Mouse (Mus musculus): ENCODE data around the gene Myh14. TPM values are rescaled to one million over a fixed set of nuclear protein-coding genes. Genes with fewer than 3 reads are reported as not detected.

The Myh14 gene
- polyA plus RNA-seq, 1 experiment from 2014 or later, result 2.3 TPM

GRCm38 (mm10) chr7:44564486-44564885 lies 106.2 kb downstream of the Myh14 start:
- Histone ChIP-seq H3K9me3 (no peaks in the 10 kb centered on the region), H3K36me3 (replicated peaks) (no peaks in the 10 kb centered on the region), H3K9ac (no peak overlapping the region), H3K4me1 (no peaks in the 10 kb centered on the region), H3K27ac (no peak overlapping the region), H3K4me2 (no peak overlapping the region), H3K27me3 (peaks cover 17% of the 10 kb centered on the region; the same call in 1 of the 2 replicates), H3K4me3 (replicated peaks) (no peak overlapping the region)
- no peak for ATAC-seq (ENCODE audit: low FRiP score)
- 87% methylated on average over 10 of the region's 10 CpGs for WGBS

GRCm38 (mm10) chr7:44563284-44563683 lies 107.4 kb downstream of the Myh14 start:
- Histone ChIP-seq H3K9me3 (no peaks in the 10 kb centered on the region), H3K27ac (no peak overlapping the region), H3K9ac (no peak overlapping the region), H3K4me2 (no peak overlapping the region), H3K27me3 (peaks cover 17% of the 10 kb centered on the region; the same call in 1 of the 2 replicates), H3K4me1 (no peaks in the 10 kb centered on the region), H3K4me3 (replicated peaks) (no peak overlapping the region), H3K36me3 (replicated peaks) (no peaks in the 10 kb centered on the region)
- ATAC-seq (ENCODE audit: low FRiP score), result no peak
- WGBS, result 50% methylated on average over 8 of the region's 8 CpGs

GRCm38 (mm10) chr7:44560435-44561400 lies 109.9 kb downstream of the Myh14 start:
- Histone ChIP-seq H3K9ac (no peak overlapping the region), H3K27me3 (peaks cover 12% of the 10 kb centered on the region; the same call in 1 of the 2 replicates), H3K4me2 (no peak overlapping the region), H3K36me3 (replicated peaks) (no peaks in the 10 kb centered on the region), H3K4me1 (no peaks in the 10 kb centered on the region), H3K4me3 (replicated peaks) (no peak overlapping the region), H3K9me3 (no peaks in the 10 kb centered on the region), H3K27ac (no peak overlapping the region)
- peak; percentile 55; the same call in 1 of the 2 replicates for ATAC-seq (ENCODE audit: low FRiP score)
- 56% methylated on average over 18 of the region's 18 CpGs for WGBS

GRCm38 (mm10) chr7:44557629-44558028 lies 113.0 kb downstream of the Myh14 start:
- H3K4me2 ChIP-seq, result no peak overlapping the region
- peaks cover 9% of the 10 kb centered on the region for H3K4me1 ChIP-seq
- no peak overlapping the region for H3K4me3 ChIP-seq (replicated peaks)
- H3K27me3 ChIP-seq, result peaks cover 8% of the 10 kb centered on the region
- 76% methylated on average over 2 of the region's 2 CpGs for WGBS
- no peak for ATAC-seq (ENCODE audit: low FRiP score)
- no peak overlapping the region for H3K9ac ChIP-seq
- no peak overlapping the region for H3K27ac ChIP-seq
- H3K36me3 ChIP-seq (replicated peaks), result no peaks in the 10 kb centered on the region
- H3K9me3 ChIP-seq, result no peaks in the 10 kb centered on the region

Other genes starting within 250 kb of the Myh14 start
- gene Lrrc4b, start 241.8 kb downstream of the Myh14 start, polyA plus RNA-seq (2016; fragmentation: Nextera tagmentation; extraction: Ambion mirVana), result 10.6 and 12.0 TPM in 2 replicates
- 4.8 TPM in 2 replicates for gene Aspdh, start 205.5 kb downstream of the Myh14 start, polyA plus RNA-seq (2016; fragmentation: Nextera tagmentation; extraction: Ambion mirVana)
- 47.2 and 56.8 TPM in 2 replicates for gene Josd2, start 202.9 kb downstream of the Myh14 start, polyA plus RNA-seq (2016; fragmentation: Nextera tagmentation; extraction: Ambion mirVana)
- gene Emc10, start 174.3 kb downstream of the Myh14 start, polyA plus RNA-seq (2016; fragmentation: Nextera tagmentation; extraction: Ambion mirVana), result 121 and 125 TPM in 2 replicates
- gene Fam71e1, start 174.3 kb downstream of the Myh14 start, polyA plus RNA-seq (2016; fragmentation: Nextera tagmentation; extraction: Ambion mirVana), result 29.8 and 34.2 TPM in 2 replicates
- gene Mybpc2, start 146.2 kb downstream of the Myh14 start, polyA plus RNA-seq (2016; fragmentation: Nextera tagmentation; extraction: Ambion mirVana), result 0.13 and 0.17 TPM in 2 replicates
- gene Spib, start 138.8 kb downstream of the Myh14 start, polyA plus RNA-seq (2016; fragmentation: Nextera tagmentation; extraction: Ambion mirVana), result not detected in 2 replicates
- gene Pold1, start 122.0 kb downstream of the Myh14 start, polyA plus RNA-seq (2016; fragmentation: Nextera tagmentation; extraction: Ambion mirVana), result 111 and 126 TPM in 2 replicates
- 72.7 and 73.5 TPM in 2 replicates for gene Nr1h2, start 116.9 kb downstream of the Myh14 start, polyA plus RNA-seq (2016; fragmentation: Nextera tagmentation; extraction: Ambion mirVana)
- 0.38 and 0.51 TPM in 2 replicates for gene Napsa, start 98.5 kb downstream of the Myh14 start, polyA plus RNA-seq (2016; fragmentation: Nextera tagmentation; extraction: Ambion mirVana)
- 1.7 and 1.9 TPM in 2 replicates for gene Kcnc3, start 80.2 kb downstream of the Myh14 start, polyA plus RNA-seq (2016; fragmentation: Nextera tagmentation; extraction: Ambion mirVana)
- not detected in 2 replicates for gene Izumo2, start 37.9 kb upstream of the Myh14 start, polyA plus RNA-seq (2016; fragmentation: Nextera tagmentation; extraction: Ambion mirVana)
- gene Vrk3, start 77.6 kb upstream of the Myh14 start, polyA plus RNA-seq (2016; fragmentation: Nextera tagmentation; extraction: Ambion mirVana), result 39.1 and 42.0 TPM in 2 replicates
- 2.3 and 2.4 TPM in 2 replicates for gene Zfp473, start 80.2 kb upstream of the Myh14 start, polyA plus RNA-seq (2016; fragmentation: Nextera tagmentation; extraction: Ambion mirVana)
- 94.6 and 105 TPM in 2 replicates for gene Nup62, start 145.2 kb upstream of the Myh14 start, polyA plus RNA-seq (2016; fragmentation: Nextera tagmentation; extraction: Ambion mirVana)
- 2.3 and 2.5 TPM in 2 replicates for gene Il4i1, start 145.5 kb upstream of the Myh14 start, polyA plus RNA-seq (2016; fragmentation: Nextera tagmentation; extraction: Ambion mirVana)
- 6.9 and 7.1 TPM in 2 replicates for gene Atf5, start 145.8 kb upstream of the Myh14 start, polyA plus RNA-seq (2016; fragmentation: Nextera tagmentation; extraction: Ambion mirVana)
- 95.2 and 96.0 TPM in 2 replicates for gene Akt1s1, start 178.1 kb upstream of the Myh14 start, polyA plus RNA-seq (2016; fragmentation: Nextera tagmentation; extraction: Ambion mirVana)
- gene Tbc1d17, start 178.2 kb upstream of the Myh14 start, polyA plus RNA-seq (2016; fragmentation: Nextera tagmentation; extraction: Ambion mirVana), result 80.7 and 83.8 TPM in 2 replicates
- gene Pnkp, start 186.3 kb upstream of the Myh14 start, polyA plus RNA-seq (2016; fragmentation: Nextera tagmentation; extraction: Ambion mirVana), result 37.8 and 39.1 TPM in 2 replicates
- gene Ptov1, start 198.9 kb upstream of the Myh14 start, polyA plus RNA-seq (2016; fragmentation: Nextera tagmentation; extraction: Ambion mirVana), result 595 and 609 TPM in 2 replicates
- 172 and 178 TPM in 2 replicates for gene Med25, start 221.9 kb upstream of the Myh14 start, polyA plus RNA-seq (2016; fragmentation: Nextera tagmentation; extraction: Ambion mirVana)
- 27.4 and 28.7 TPM in 2 replicates for gene Fuz, start 225.2 kb upstream of the Myh14 start, polyA plus RNA-seq (2016; fragmentation: Nextera tagmentation; extraction: Ambion mirVana)